Mouse (Mus musculus): ENCODE results near the gene Cdk11b.
A peak's percentile ranks its signal among the peaks of the same experiment; 100 is the strongest.
"Not testable (repeated sequence)": the region's sequence is repeated elsewhere in the genome, so short reads cannot be mapped to it uniquely, and the experiment has no call there.

Cdk11b gene

GRCm38 (mm10) chr4:155606825-155607224 is 17.8 kb upstream of the Cdk11b start:
- DNase-seq, result no peak

DNA sequence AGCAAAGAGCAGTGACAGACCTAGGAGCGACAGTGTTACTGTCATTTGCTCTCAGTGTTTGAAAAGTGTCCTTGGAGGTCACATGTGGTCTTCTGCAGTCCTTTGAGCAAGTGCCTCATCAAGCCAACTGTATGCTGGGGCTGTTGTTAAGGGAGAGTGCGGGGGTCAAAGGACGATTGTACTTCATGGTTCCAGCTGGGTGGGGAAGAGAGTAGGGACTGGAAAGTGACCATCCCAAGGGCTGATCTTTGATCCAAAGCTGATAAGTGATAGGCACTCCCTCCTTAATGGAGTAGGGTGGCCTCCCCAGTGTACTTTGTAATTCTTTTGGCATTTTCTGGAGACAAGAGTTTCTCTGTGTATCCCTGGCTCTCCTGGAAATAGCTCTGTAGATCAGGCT is 12.8 kb upstream of the Cdk11b start:
- no peak for DNase-seq

DNA sequence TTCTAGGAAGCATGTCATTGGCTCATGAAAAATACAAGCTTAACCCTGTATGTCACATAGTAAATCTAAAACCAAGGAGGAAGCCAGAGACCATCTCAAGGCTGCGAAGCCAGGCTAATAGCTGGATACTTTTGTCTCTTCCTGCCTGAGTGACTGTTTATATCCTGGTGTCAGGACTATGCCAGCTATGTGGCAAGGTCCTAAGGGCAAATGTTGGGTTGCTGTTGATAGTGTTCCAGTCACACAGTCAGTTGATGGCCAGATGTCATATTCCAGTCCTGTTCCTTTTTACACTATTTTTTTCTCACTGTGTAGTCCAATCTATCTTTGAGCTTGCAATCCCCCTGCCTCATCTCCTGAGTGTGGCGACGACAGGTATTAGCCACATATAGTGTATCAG is 11.4 kb upstream of the Cdk11b start:
- no peak for DNase-seq

GRCm38 (mm10) chr4:155618321-155618720 is 6.3 kb upstream of the Cdk11b start:
- no peak for DNase-seq

GRCm38 (mm10) chr4:155630267-155630666 is 5.6 kb downstream of the Cdk11b start:
- no peak for DNase-seq

DNA sequence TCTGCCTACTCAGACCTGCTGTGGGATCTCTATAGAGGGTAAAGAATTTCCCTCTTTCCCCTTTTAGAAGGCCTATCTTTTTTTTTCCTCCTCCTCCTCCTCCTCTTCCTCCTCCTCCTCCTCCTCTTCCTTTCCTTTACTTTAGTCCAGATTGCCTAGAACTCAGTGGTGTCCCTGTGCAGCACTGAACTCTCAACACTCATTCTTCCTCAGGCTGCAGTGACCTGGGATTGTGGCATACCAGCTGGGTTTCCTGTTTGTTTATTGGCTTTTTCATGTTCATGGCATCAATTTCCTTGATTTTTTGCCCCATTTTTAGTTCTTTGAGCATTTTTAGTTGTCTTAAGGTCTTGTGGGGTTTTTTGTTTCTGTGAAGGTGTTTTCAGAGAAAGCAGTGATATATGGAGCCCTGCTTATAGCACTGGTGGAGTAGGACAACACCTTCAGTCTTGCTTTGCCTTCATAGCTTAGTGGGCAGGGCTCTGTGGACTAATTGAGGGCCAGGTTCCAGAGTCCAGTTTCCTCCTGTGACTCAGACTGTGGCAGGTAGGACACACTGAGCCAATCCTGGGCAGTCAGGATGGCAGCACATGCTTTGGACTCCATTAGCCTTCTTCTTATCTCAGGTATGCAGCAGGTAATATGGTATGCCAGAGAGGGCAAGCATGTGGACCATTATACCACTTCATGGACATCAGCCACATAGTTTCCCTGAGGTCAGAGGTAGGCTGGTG is 11.3 kb downstream of the Cdk11b start:
- DNase-seq, result no peak

- DNase-seq, result no peak
These were observed 18.9 kb downstream of the Cdk11b start for GRCm38 (mm10) chr4:155643531-155643930.

DNA sequence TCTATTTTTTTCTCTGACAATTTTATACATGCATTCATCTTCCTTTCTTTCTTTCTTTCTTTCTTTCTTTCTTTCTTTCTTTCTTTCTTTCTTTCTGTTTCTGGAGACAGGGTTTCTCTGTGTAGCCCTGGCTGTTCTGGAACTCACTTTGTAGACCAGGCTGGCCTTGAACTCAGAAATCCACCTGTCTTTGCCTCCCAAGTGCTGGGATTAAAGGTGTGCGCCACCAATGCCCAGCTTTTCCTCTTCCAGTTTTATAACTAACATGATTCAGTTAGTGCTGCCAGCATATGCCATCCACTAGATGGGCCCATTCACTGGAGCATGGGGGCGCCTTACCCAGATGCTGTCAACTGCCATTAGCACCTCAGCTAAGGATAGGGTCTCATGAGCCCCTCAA is 20.7 kb downstream of the Cdk11b start, which contains the start of gene Gm10563:
Gene Gm10563 (minus strand): TSS at position 101 of the 400 bp plus-strand sequence.
- DNase-seq, result not testable (repeated sequence)

DNA sequence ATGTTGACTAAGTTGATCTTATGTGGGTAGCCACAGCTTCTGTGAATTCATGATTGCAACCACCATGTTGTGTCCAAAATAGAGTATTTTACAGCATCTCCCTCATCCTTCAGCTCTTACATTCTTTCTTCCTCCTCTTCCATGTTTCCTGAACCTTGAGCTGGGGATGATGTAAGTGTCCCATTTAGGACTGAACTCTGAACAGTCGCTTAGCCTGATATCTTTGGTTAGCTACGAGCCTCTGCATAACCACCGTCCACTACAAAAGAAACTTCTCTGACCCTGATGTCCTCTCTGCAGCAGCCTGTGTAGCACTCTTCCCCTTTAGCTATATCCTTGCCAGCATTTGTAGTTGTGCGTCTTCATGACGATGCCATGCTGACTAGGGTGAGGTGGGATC is 21.1 kb downstream of the Cdk11b start:
- DNase-seq, result no peak

DNA sequence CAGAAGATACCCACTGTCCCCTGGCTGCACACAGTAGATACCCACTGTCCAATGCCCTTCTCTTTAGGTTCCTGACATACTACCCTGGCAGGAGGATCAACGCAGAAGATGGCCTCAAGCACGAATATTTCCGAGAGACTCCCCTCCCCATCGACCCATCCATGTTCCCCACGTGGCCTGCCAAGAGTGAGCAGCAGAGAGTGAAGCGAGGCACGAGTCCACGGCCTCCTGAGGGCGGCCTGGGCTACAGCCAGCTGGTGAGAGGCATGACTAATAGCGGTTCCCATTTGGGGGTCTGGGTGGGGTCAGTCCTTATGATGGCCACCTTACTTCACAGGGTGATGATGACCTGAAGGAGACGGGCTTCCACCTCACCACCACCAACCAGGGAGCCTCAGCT is 24.7 kb downstream of the Cdk11b start:
- no peak for DNase-seq

GRCm38 (mm10) chr4:155651553-155652269 is 27.1 kb downstream of the Cdk11b start:
- DNase-seq, result no peak

DNA sequence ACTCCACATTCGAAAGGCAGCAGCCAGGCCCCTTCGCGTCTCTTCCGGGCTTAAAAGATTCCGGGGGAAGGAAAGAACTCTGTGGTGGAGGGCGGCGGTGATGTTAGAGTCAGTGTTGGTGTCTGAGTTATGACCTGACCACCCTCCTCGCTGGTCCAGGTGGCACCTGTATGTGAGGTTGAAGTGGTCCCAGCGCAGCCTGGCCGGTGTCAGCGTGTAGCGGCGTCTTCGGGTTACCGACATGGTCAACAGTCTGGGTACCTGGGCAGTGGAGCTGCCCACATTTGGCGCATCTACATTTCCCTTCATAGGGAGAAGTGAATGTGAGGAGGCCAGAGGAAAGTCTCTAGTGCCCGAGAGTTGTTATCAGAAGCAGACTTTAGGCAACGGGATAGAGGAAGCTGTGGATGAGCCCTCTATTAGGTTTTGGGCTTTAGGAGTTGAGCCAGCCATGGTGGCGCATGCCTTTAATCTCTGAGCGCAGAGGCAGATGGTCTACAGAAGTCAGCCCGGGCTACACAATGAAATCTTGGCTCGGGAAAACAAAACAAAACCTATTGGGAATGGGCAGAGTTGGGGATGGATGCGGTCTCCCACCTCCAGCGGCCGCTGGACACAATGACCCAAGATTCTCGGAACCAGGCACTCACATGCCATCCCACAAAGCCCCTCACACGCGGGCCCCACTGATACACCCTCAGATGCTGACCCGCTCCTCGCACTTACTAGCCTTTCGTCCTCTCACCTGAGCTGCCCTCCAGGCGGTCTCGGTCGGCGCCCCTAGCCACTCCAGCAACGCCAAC is 27.8 kb downstream of the Cdk11b start:
- peak; percentile 52 to 63 for DNase-seq

DNA sequence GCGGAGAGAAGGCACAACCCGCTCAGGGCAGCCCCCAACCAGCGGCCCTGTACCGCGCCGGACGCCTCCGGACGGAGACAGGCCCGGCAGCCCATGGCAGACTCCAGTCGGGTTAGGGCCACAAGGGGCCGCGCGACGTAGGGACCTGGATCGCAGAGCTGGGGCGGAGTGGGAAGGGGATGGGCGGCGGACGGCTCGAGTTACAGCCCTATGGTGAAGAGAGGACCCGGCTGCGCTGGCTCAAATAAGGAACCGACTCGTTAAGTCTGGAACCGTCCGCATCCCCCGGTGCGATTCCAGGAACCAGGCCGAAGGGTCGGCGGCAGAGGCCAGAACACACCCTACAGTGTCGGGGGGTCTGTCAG is 28.4 kb downstream of the Cdk11b start, which contains the start of gene Mmp23:
Gene Mmp23 (minus strand): TSS at position 299 of the 365 bp plus-strand sequence.
- peak in 1 of 2 experiments; percentile 57 for DNase-seq

GRCm38 (mm10) chr4:155653451-155654182 is 29.0 kb downstream of the Cdk11b start:
- peak; percentile 59 for DNase-seq

DNA sequence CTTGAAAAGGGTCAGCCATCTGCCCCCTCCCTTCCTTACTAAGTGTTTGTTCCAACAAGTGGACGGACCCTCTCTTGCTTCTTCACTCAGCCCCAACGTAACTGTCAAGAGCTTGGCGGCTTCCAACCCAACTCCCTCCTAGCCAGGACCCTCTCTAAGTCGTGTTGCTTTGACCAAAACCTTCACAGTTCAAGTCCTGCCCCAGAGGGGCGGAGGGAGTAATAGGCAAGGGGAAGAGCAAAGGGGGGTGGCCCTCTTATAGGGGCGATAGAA is 29.5 kb downstream of the Cdk11b start:
- no peak for DNase-seq

DNA sequence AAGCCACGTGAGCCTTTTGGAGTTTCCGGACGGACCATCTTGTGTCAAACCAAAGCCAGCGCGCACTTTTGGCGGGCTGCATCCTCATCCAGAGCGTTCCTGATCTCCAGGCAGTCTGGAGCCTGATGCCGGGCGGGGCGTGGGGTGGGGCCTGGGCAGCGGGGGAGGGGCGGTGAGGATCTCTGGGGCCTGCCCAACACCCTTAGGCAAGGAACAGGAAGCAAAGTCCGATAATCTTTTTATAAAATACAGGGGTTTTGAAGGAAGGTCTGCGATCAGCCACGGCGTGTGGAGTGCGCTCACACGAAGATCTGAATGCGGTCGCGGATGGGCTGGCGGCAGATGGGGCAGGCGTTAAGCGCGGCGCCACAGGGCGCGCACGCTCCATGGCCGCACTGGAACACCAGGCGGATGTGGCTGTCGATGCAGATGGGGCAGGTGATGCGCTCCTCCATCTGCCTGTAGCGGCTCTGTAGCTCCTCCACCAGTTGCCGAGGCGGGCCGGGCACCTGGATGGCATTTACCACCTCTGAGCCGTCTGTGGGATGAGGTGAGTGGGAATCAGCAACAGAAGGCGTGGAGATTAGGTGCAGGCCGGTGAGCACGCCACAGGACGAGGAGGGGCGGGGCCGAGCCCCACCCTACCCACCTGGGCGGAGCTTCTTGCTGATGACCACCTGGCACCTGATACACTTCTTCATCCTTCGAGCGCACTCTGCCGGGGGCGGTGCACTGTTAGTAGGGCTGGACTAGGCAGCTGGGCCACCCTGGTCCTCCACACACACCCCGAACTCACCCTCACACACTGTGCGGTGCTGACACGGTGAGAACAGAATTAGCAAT is 30.0 kb downstream of the Cdk11b start:
- DNase-seq, result peak; percentile 64 to 72

DNA sequence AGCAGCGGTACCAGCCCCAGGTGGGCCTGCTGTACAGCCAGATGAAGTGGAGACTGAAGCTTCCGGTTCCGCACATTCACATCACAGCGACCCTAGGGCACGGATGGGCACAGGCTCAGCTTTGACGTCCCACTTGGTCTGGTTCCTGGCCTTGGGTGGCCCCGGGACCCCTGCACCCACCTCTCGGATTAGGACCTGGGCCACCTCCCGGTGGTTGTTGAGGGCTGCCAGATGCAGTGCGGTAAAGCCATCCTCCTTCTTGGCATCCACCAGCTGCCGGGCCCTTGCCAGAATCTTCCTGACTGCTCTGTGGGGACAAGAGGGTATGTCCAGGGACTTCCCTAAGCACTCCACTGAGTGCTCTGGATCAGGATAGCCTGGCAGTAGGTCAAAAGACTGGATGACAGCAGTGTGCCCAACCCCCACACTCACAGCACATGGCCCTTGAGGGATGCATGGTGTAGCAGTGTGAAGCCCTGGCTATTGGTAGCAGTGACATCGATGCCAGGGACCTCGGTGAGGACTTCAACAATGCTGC is 31.6 kb downstream of the Cdk11b start:
- DNase-seq, result peak in 1 of 2 experiments; percentile 34

GRCm38 (mm10) chr4:155658961-155659360 is 34.3 kb downstream of the Cdk11b start:
- DNase-seq, result no peak

DNA sequence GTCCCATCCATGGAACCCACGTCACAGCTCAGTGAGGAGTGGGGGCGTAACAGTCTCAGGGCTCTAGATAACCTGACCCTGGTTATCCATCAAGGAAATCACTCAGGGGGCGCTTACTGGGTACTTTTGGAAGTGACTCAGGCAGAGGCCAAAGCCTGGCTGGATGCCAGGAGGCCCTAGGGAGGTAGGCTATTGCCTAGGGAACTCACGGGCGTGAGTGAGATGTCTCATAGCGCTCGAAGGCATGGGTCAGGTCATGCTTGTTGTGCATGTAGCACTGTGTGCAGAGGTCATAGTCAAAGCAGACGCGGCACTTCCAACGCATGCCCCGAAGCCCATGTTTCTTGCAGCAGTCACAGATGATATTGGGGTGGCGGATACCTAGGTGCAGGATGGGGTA is 36.0 kb downstream of the Cdk11b start:
- no peak for DNase-seq

DNA sequence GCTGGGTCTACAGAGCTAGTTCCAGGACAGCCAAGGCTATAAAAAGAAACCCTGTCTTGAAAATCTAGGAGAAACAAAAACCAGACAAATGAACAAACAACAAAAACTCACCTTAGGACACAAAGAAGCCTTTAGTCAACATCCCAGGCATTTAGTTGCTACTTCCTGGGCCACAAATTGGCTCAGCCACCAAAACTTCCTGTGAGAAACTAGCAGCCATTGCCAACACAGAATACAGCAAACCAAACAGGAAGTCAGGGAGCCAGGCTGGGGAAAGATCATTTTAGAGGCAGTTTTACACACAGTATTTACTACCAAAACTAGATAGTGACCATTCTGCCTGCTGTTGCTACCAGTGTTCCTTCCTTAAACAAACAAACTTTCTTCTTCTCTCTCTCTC is 42.2 kb downstream of the Cdk11b start:
- DNase-seq, result no peak

- peak; percentile 97 for DNase-seq
These were observed 44.3 kb downstream of the Cdk11b start, which contains the start of gene Mib2 for GRCm38 (mm10) chr4:155668689-155669597. Gene Mib2, minus strand, starts transcription at chr4:155669198.

Data from cerebellum, postnatal 36 days (tissue).